Mouse (Mus musculus): ENCODE results near the gene Ift43. TPM values are rescaled to one million over a fixed set of nuclear protein-coding genes. Genes with fewer than 3 reads are reported as not detected.

Ift43 gene
- total and polyA plus RNA-seq, 3 experiments = 0.42 to 1.9 TPM; not detected in 1

DNA sequence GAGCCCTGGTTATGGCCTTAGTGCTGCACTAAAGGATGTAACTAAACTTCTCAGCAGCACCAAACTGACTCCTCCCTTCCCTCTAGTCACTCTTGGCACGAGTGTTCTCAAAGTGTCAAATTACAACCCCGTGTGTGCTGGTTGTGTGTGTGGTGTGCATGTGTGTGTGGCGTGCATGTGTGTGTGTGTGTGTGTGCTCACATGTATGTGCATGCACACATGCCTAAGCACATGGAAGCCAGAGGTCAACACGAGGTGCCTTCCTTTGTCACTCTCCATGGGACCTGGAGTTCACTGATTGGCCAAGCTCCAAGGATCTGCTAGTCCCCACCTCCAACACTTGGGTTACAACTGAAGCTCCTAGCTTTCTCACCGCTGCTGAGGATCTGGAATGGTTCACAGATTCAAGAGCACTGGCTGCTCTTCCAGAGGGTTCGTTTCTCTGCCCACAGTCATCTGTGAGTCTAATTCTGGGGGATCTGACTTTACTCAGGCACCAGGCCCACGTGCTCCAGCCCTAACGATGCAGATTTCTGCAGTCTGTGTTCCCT, 75.6 kb downstream of the Ift43 start:
- Histone ChIP-seq H3K27me3 (ENCODE audit: control insufficient read depth in 1 of 2, insufficient read depth in 2 of 2, low read length in 2 of 2) (no peaks in the 10 kb centered on the region), H3K36me3 (ENCODE audit: control insufficient read depth in 1 of 2, insufficient read depth in 2 of 2, low read length in 2 of 2) (no peaks in the 10 kb centered on the region), H3K9me3 (replicated peaks; ENCODE audit: insufficient read depth, low read length) (no peaks in the 10 kb centered on the region), H3K4me3 (ENCODE audit: control insufficient read depth in 1 of 2, insufficient read depth in 1 of 2, low read depth in 2 of 2, low read length in 2 of 2) (no peak overlapping the region), H3K27ac (ENCODE audit: control insufficient read depth, low read depth, low read length) (no peak overlapping the region), H3K79me2 (ENCODE audit: control insufficient read depth, insufficient read depth, low read length, poor library complexity) (no peaks in the 10 kb centered on the region), H3K9ac (ENCODE audit: control insufficient read depth, low read depth, low read length, poor library complexity, severe bottlenecking) (no peak overlapping the region), H3K4me1 (ENCODE audit: control insufficient read depth in 1 of 2, insufficient read depth in 2 of 2, low read length in 2 of 2) (no peaks in the 10 kb centered on the region)
- TF ChIP-seq BHLHE40 (IDR thresholded peaks at IDR 0.05; ENCODE audit: borderline replicate concordance, low read depth, low read length) (no peak), MEF2A (IDR thresholded peaks at IDR 0.05; ENCODE audit: extremely low read depth, insufficient replicate concordance, low read depth, low read length, poor library complexity, severe bottlenecking) (no peak), GATA1 (IDR thresholded peaks at IDR 0.05; ENCODE audit: low read depth, low read length) (no peak), ZMIZ1 (IDR thresholded peaks at IDR 0.05; ENCODE audit: low read depth, low read length) (no peak), SMC3 (IDR thresholded peaks at IDR 0.05; ENCODE audit: low read depth, low read length) (no peak), CTCF (IDR thresholded peaks at IDR 0.05 in 2 of 3, conservative IDR thresholded peaks at IDR 0.05 in 1 of 3; ENCODE audit: control insufficient read depth in 1 of 3, insufficient read depth in 1 of 3, low read depth in 2 of 3, low read length in 3 of 3, poor library complexity in 1 of 3, severe bottlenecking in 1 of 3) (no peak)
- no peak for DNase-seq (ENCODE audit: low read depth, low spot score)

DNA sequence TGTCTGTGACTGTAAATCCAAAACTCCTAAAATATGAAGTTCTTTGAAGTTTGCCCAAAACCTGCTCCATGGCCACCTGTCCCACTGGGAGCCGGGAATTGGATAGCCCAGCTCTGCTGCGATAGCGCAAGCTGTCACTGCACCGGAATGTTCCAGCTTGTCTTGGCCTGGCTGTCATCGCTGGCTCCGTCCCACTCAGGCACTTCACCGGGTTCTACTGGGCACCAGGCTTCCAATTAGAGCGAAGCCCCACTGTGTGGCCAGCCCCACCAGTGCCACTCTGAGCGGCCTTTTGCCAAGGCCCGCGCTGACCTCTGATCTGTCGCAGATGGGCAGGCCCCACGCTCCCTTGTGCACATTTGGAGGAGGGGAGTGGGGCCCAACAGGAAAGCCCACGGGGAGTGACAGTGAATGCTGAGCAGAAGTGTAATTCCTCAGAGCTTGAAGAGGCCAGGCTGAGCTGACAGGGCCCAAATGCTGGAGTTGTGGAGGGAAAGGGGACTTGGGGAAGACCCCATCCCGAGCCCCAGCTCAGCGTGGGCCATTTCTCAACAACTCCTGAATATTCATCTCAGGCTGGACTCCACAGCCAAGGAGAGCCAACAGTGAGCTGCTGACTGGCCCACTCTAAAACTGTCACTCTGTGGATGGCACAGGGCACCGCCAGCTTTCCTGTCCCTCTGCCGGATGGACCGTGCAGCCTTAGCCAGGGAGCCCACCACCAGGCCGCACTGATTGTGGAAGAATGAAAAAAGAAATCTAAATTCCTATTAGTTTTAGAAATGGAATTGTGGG, 76.5 kb downstream of the Ift43 start:
- no peaks in the 10 kb centered on the region for H3K79me2 ChIP-seq (ENCODE audit: control insufficient read depth, insufficient read depth, low read length, poor library complexity)
- no peak overlapping the region for H3K9ac ChIP-seq (ENCODE audit: control insufficient read depth, low read depth, low read length, poor library complexity, severe bottlenecking)
- H3K27me3 ChIP-seq (ENCODE audit: control insufficient read depth in 1 of 2, insufficient read depth in 2 of 2, low read length in 2 of 2) = no peaks in the 10 kb centered on the region
- DNase-seq (ENCODE audit: low read depth, low spot score) = no peak
- H3K36me3 ChIP-seq (ENCODE audit: control insufficient read depth in 1 of 2, insufficient read depth in 2 of 2, low read length in 2 of 2) = no peaks in the 10 kb centered on the region
- TF ChIP-seq GATA1 (IDR thresholded peaks at IDR 0.05; ENCODE audit: low read depth, low read length) (no peak), ZC3H11A (IDR thresholded peaks at IDR 0.05; ENCODE audit: low read depth, low read length) (no peak), UBTF (IDR thresholded peaks at IDR 0.05; ENCODE audit: borderline replicate concordance, insufficient read depth, low read depth, low read length) (no peak), NRF1 (IDR thresholded peaks at IDR 0.05; ENCODE audit: insufficient read depth, low read depth, low read length, poor library complexity, severe bottlenecking) (no peak), ZNF384 (IDR thresholded peaks at IDR 0.05; ENCODE audit: low read depth, low read length) (no peak), ETS1 (IDR thresholded peaks at IDR 0.05; ENCODE audit: low read depth, low read length) (no peak), SMC3 (IDR thresholded peaks at IDR 0.05; ENCODE audit: low read depth, low read length) (no peak), POLR2AphosphoS2 (IDR thresholded peaks at IDR 0.05; ENCODE audit: low read length) (no peak), MEF2A (IDR thresholded peaks at IDR 0.05; ENCODE audit: extremely low read depth, insufficient replicate concordance, low read depth, low read length, poor library complexity, severe bottlenecking) (no peak), NELFE (IDR thresholded peaks at IDR 0.05; ENCODE audit: low read depth, low read length) (no peak), TAL1 (IDR thresholded peaks at IDR 0.05; ENCODE audit: low read length) (no peak), USF1 (IDR thresholded peaks at IDR 0.05; ENCODE audit: low read depth, low read length) (no peak), POLR2A (IDR thresholded peaks at IDR 0.05; ENCODE audit: control insufficient read depth in 1 of 2, insufficient read depth in 1 of 2, low read depth in 1 of 2, low read length in 2 of 2, poor library complexity in 1 of 2) (no peak), MAZ (IDR thresholded peaks at IDR 0.05; ENCODE audit: low read depth, low read length) (no peak)
- H3K27ac ChIP-seq (ENCODE audit: control insufficient read depth, low read depth, low read length) = no peak overlapping the region
- no peak overlapping the region for H3K4me3 ChIP-seq (ENCODE audit: control insufficient read depth in 1 of 2, insufficient read depth in 1 of 2, low read depth in 2 of 2, low read length in 2 of 2)
- no peaks in the 10 kb centered on the region for H3K4me1 ChIP-seq (ENCODE audit: control insufficient read depth in 1 of 2, insufficient read depth in 2 of 2, low read length in 2 of 2)
- H3K9me3 ChIP-seq (replicated peaks; ENCODE audit: insufficient read depth, low read length) = no peaks in the 10 kb centered on the region

Data from MEL (cell line).